Mouse (Mus musculus) granulocyte monocyte progenitor cell, adult 5-6 weeks (primary cell): Measurements from ENCODE around the gene Vwa1. TPM values are rescaled to one million over a fixed set of nuclear protein-coding genes. Genes with fewer than 3 reads are reported as not detected.
"Not testable (repeated sequence)": the region's sequence is repeated elsewhere in the genome, so short reads cannot be mapped to it uniquely, and the experiment has no call there.

Experiments used
- ATAC-seq: replicated peaks from 2 replicates; pipeline ENCODE4 v1.8.0; 2016; ENCODE audit warnings: mild to moderate bottlenecking, moderate TSS enrichment, inconsistent platforms; ENCODE audit not compliant: poor library complexity, severe bottlenecking
- total RNA-seq, 2 experiments: library from RNA; stranded (forward) in 1 of 2; stranded (reverse) in 1 of 2; fragments of 200-712, 200-1000 nt in 1 of 2; fragments of >200 nt in 1 of 2; fragmentation: Nextera tagmentation in 1 of 2; gene quantifications; 2 replicates each; pipeline ENCODE4 v1.2.3; 2014 to 2017

The Vwa1 gene
- total RNA-seq, 2 experiments from 2014 or later: 0.36 TPM; not detected in 1

GRCm38 (mm10) chr4:155746575-155747490 lies 27.7 kb downstream of the Vwa1 start:
- ATAC-seq: no peak

GRCm38 (mm10) chr4:155746036-155746548 lies 28.4 kb downstream of the Vwa1 start:
- ATAC-seq: no peak

GRCm38 (mm10) chr4:155745136-155745535 lies 29.4 kb downstream of the Vwa1 start:
- no peak for ATAC-seq

GRCm38 (mm10) chr4:155744474-155744873 lies 30.0 kb downstream of the Vwa1 start:
- no peak for ATAC-seq

- no peak for ATAC-seq
Measured at GRCm38 (mm10) chr4:155742684-155743083, 31.8 kb downstream of the Vwa1 start.

- ATAC-seq: not testable (repeated sequence)
Measured at GRCm38 (mm10) chr4:155740681-155741080, 33.8 kb downstream of the Vwa1 start.

GRCm38 (mm10) chr4:155739741-155740636 lies 34.5 kb downstream of the Vwa1 start:
- no peak for ATAC-seq

GRCm38 (mm10) chr4:155739152-155739551 lies 35.3 kb downstream of the Vwa1 start:
- ATAC-seq: no peak

- ATAC-seq: no peak
Measured at GRCm38 (mm10) chr4:155738262-155738661, 36.2 kb downstream of the Vwa1 start.

- ATAC-seq: no peak
Measured at GRCm38 (mm10) chr4:155736421-155736820, 38.1 kb downstream of the Vwa1 start.

- no peak for ATAC-seq
Measured at GRCm38 (mm10) chr4:155735788-155736187, 38.7 kb downstream of the Vwa1 start.

GRCm38 (mm10) chr4:155734951-155735702 lies 39.4 kb downstream of the Vwa1 start:
- ATAC-seq: peak; percentile 9; the same call in 1 of the 2 replicates

GRCm38 (mm10) chr4:155734350-155734941 lies 40.1 kb downstream of the Vwa1 start, which contains the start of gene Tmem240:
Gene Tmem240 (plus strand): TSS chr4:155734800.
- ATAC-seq: peak; percentile 81

GRCm38 (mm10) chr4:155733267-155733666 lies 41.2 kb downstream of the Vwa1 start:
- ATAC-seq: no peak

GRCm38 (mm10) chr4:155727993-155728392 lies 46.5 kb downstream of the Vwa1 start:
- ATAC-seq: no peak

GRCm38 (mm10) chr4:155721668-155722083 lies 52.8 kb downstream of the Vwa1 start:
- ATAC-seq: peak; percentile 66
